Mouse (Mus musculus) limb, embryonic 11.5 days (tissue): ENCODE results near the gene Ddrgk1. TPM values are rescaled to one million over a fixed set of nuclear protein-coding genes. Genes with fewer than 3 reads are reported as not detected.

ENCODE experiments used
- ATAC-seq: fragments of 200-750 bp; cut with Nextera tagmentation; 2 replicates; pipeline ENCODE4 v1.8.0; 2017; ENCODE audit warnings: low read depth; ENCODE audit not compliant: insufficient number of reproducible peaks, low FRiP score, low TSS enrichment
- DNase-seq: peaks from one replicate; pipeline ENCODE4 v3.0.0-alpha.2; 2015; ENCODE audit warnings: low spot score
- H3K27ac ChIP-seq: fragments of 300-500 bp; sonication (generic); replicated peaks from 2 replicates; pipeline ENCODE4 v1.5.1; 2014; ENCODE audit warnings: low read depth, mild to moderate bottlenecking, low read length
- H3K27me3 ChIP-seq: fragments of 300-500 bp; sonication (generic); 2 replicates; pipeline ENCODE4 v1.6.1; 2014; ENCODE audit warnings: mild to moderate bottlenecking, low read length, mixed read lengths; ENCODE audit not compliant: control insufficient read depth, insufficient read depth
- H3K36me3 ChIP-seq: fragments of 300-500 bp; sonication (generic); 2 replicates; pipeline ENCODE4 v1.6.1; 2014; ENCODE audit warnings: mild to moderate bottlenecking, low read length, moderate library complexity, mixed read lengths; ENCODE audit not compliant: control insufficient read depth, insufficient read depth
- H3K4me1 ChIP-seq: fragments of 300-500 bp; sonication (generic); 2 replicates; pipeline ENCODE4 v1.6.1; 2014; ENCODE audit warnings: low read length, mixed read lengths; ENCODE audit not compliant: control insufficient read depth, insufficient read depth
- H3K4me2 ChIP-seq: fragments of 300-500 bp; sonication (generic); 2 replicates; pipeline ENCODE4 v1.6.1; 2014; ENCODE audit warnings: low read depth, mild to moderate bottlenecking, moderate library complexity; ENCODE audit not compliant: severe bottlenecking
- H3K4me3 ChIP-seq: fragments of 300-500 bp; sonication (generic); 2 replicates; pipeline ENCODE4 v1.5.1; 2014; ENCODE audit warnings: low read depth, low read length
- H3K9ac ChIP-seq: fragments of 300-500 bp; sonication (generic); 2 replicates; pipeline ENCODE4 v1.6.1; 2014; ENCODE audit warnings: mild to moderate bottlenecking, low read length
- H3K9me3 ChIP-seq: fragments of 300-500 bp; sonication (generic); 2 replicates; pipeline ENCODE4 v1.6.1; 2016; ENCODE audit warnings: low read length; ENCODE audit not compliant: control insufficient read depth
- WGBS: fragments of 180-500 bp; shearing (Covaris S2); extraction: QIAGEN DNeasy Blood & Tissue Kit; methylation state at CpG from one replicate; pipeline ENCODE4 v1.1.7; 2014; 5-methylcytosine and 5-hydroxymethylcytosine counted together
- polyA plus RNA-seq: library from polyadenylated mRNA; unstranded; fragments of >200 nt; fragmentation: Nextera tagmentation; extraction: Ambion mirVana; gene quantifications from 2 replicates; pipeline ENCODE4 v1.2.1, GENCODE M21; 2014

Ddrgk1 gene
- polyA plus RNA-seq, 1 experiment from 2014 or later = 50.7 TPM

GRCm38 (mm10) chr2:130634006-130634738 lies 30.3 kb downstream of the Ddrgk1 start:
- Histone ChIP-seq H3K9me3 (no peaks in the 10 kb centered on the region), H3K36me3 (no peaks in the 10 kb centered on the region), H3K27me3 (peaks cover 44% of the 10 kb centered on the region), H3K9ac (peak overlapping the region; percentile 61), H3K4me2 (peak overlapping the region; percentile 94), H3K27ac (no peak overlapping the region), H3K4me1 (peaks cover 24% of the 10 kb centered on the region), H3K4me3 (peak overlapping the region; percentile 40)
- ATAC-seq (no peak), DNase-seq (no peak)
- 21% methylated on average over 13 of the region's 14 CpGs for WGBS

- Histone ChIP-seq H3K4me3 (no peak overlapping the region), H3K4me2 (no peak overlapping the region), H3K9ac (no peak overlapping the region), H3K27ac (no peak overlapping the region), H3K9me3 (no peaks in the 10 kb centered on the region), H3K36me3 (no peaks in the 10 kb centered on the region), H3K4me1 (peaks cover 23% of the 10 kb centered on the region), H3K27me3 (peaks cover 38% of the 10 kb centered on the region)
- WGBS = 51% methylated on average over 5 of the region's 5 CpGs
- ATAC-seq (no peak), DNase-seq (no peak)
These were observed 31.4 kb downstream of the Ddrgk1 start for GRCm38 (mm10) chr2:130632887-130633675.

- Histone ChIP-seq H3K9me3 (no peaks in the 10 kb centered on the region), H3K27me3 (peaks cover 33% of the 10 kb centered on the region), H3K27ac (no peak overlapping the region), H3K4me2 (no peak overlapping the region), H3K36me3 (peaks cover 3% of the 10 kb centered on the region; the same call in 1 of the 2 replicates), H3K4me1 (peaks cover 22% of the 10 kb centered on the region), H3K4me3 (no peak overlapping the region), H3K9ac (no peak overlapping the region)
- DNase-seq = no peak
- no peak for ATAC-seq
- 94% methylated on average over 1 of the region's 1 CpGs for WGBS
These were observed 32.0 kb downstream of the Ddrgk1 start for GRCm38 (mm10) chr2:130632416-130632815.

- peaks cover 8% of the 10 kb centered on the region for H3K27me3 ChIP-seq
- peaks cover 10% of the 10 kb centered on the region; the same call in 1 of the 2 replicates for H3K36me3 ChIP-seq
- peaks cover 11% of the 10 kb centered on the region for H3K4me1 ChIP-seq
- H3K27ac ChIP-seq = peak within 1 kb of the TSS; percentile 49
- H3K9me3 ChIP-seq = no peaks in the 10 kb centered on the region
- peak within 1 kb of the TSS; percentile 85 for H3K4me2 ChIP-seq
- peak; percentile 69; the same call in 1 of the 2 replicates for ATAC-seq
- peak within 1 kb of the TSS; percentile 86 for H3K9ac ChIP-seq
- peak within 1 kb of the TSS; percentile 92 for H3K4me3 ChIP-seq
- DNase-seq = peak; percentile 92
- WGBS = under 1% methylated on average over 25 of the region's 25 CpGs
These were observed 34.6 kb downstream of the Ddrgk1 start, which contains the start of the genes Fastkd5 and Ubox5 for GRCm38 (mm10) chr2:130629839-130630203. TSS of gene Fastkd5 (minus strand) at chr2:130630027. TSS of gene Ubox5 (minus strand) at chr2:130630038.

- H3K9ac ChIP-seq = peak overlapping the region; percentile 86
- H3K27me3 ChIP-seq = peaks cover 4% of the 10 kb centered on the region
- H3K27ac ChIP-seq = peak overlapping the region; percentile 49
- H3K4me1 ChIP-seq = peaks cover 6% of the 10 kb centered on the region
- DNase-seq = no peak
- 2% methylated on average over 37 of the region's 37 CpGs for WGBS
- peak overlapping the region; percentile 92 for H3K4me3 ChIP-seq
- H3K36me3 ChIP-seq = peaks cover 10% of the 10 kb centered on the region; the same call in 1 of the 2 replicates
- ATAC-seq = peak; percentile 37; the same call in 1 of the 2 replicates
- H3K9me3 ChIP-seq = no peaks in the 10 kb centered on the region
- peak overlapping the region; percentile 85 for H3K4me2 ChIP-seq
These were observed 35.2 kb downstream of the Ddrgk1 start for GRCm38 (mm10) chr2:130629080-130629838.

GRCm38 (mm10) chr2:130628424-130628823 lies 36.0 kb downstream of the Ddrgk1 start:
- no peak overlapping the region for H3K27ac ChIP-seq
- peak; percentile 35 for DNase-seq
- 0 out of 2 replicates have a peak overlapping the region, but pooled peaks have one; percentile 85 for H3K4me2 ChIP-seq
- no peak overlapping the region for H3K9ac ChIP-seq
- no peaks in the 10 kb centered on the region for H3K9me3 ChIP-seq
- H3K27me3 ChIP-seq = no peaks in the 10 kb centered on the region
- H3K4me3 ChIP-seq = peak overlapping the region; percentile 92; the same call in 1 of the 2 replicates
- no peak for ATAC-seq
- H3K36me3 ChIP-seq = peaks cover 10% of the 10 kb centered on the region; the same call in 1 of the 2 replicates
- 61% methylated on average over 3 of the region's 3 CpGs for WGBS
- no peaks in the 10 kb centered on the region for H3K4me1 ChIP-seq

GRCm38 (mm10) chr2:130618972-130619371 lies 45.5 kb downstream of the Ddrgk1 start:
- H3K4me1 ChIP-seq = no peaks in the 10 kb centered on the region
- no peak overlapping the region for H3K27ac ChIP-seq
- no peak overlapping the region for H3K4me3 ChIP-seq
- H3K36me3 ChIP-seq = peaks cover 14% of the 10 kb centered on the region; the same call in 1 of the 2 replicates
- DNase-seq = no peak
- ATAC-seq = no peak
- no peaks in the 10 kb centered on the region for H3K27me3 ChIP-seq
- H3K9ac ChIP-seq = no peak overlapping the region
- H3K4me2 ChIP-seq = no peak overlapping the region
- WGBS = 95% methylated on average over 7 of the region's 7 CpGs
- no peaks in the 10 kb centered on the region for H3K9me3 ChIP-seq

GRCm38 (mm10) chr2:130613091-130613490 lies 51.4 kb downstream of the Ddrgk1 start:
- no peak for ATAC-seq
- no peak overlapping the region for H3K4me2 ChIP-seq
- no peak overlapping the region for H3K27ac ChIP-seq
- no peaks in the 10 kb centered on the region for H3K9me3 ChIP-seq
- no peaks in the 10 kb centered on the region for H3K27me3 ChIP-seq
- DNase-seq = no peak
- no peak overlapping the region for H3K4me3 ChIP-seq
- WGBS = 66% methylated on average over 3 of the region's 3 CpGs
- H3K9ac ChIP-seq = no peak overlapping the region
- no peaks in the 10 kb centered on the region for H3K4me1 ChIP-seq
- H3K36me3 ChIP-seq = peaks cover 14% of the 10 kb centered on the region; the same call in 1 of the 2 replicates
